Mouse (Mus musculus): ENCODE results near the gene Thap8.

Gene Thap8

GRCm38 (mm10) chr7:30286701-30287410, 7.0 kb downstream of the Thap8 start:
- in situ Hi-C loops (cut with MboI, MseI), result no loop called here

GRCm38 (mm10) chr7:30288046-30288445, 8.2 kb downstream of the Thap8 start:
- in situ Hi-C loops (cut with MboI, MseI), result no loop called here

DNA sequence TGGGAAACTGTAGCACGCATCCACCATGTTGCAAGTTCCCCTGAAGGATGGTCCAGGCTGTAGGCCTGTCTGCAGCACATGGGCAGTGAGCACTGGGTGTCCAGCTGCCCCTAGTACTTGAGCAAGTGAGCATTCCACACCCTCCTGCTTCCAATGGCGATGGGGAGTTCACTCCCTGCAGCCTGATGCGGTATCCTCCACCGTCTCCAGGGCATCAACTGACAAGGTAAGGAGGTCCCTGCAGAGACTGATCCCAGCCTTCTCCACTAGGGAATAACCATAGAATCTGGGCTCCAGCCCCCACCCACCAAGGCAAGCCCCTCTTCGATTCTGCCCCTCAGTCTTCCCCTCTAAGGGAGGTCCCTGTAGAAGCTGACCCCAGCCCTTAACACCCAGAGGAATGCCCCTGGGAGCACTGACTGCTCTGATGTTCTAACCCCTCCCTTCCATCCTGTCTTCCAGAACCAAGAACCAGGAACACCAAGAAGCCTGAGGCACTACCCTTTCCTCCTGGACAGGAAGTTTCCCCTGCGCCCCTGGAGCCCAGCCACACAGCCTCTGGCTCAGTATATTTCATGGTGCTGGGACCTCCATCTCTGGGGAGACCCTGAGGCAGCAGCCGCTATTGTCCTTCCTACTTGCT, 9.3 kb downstream of the Thap8 start:
- in situ Hi-C loops (cut with MboI, MseI), result no loop called here

DNA sequence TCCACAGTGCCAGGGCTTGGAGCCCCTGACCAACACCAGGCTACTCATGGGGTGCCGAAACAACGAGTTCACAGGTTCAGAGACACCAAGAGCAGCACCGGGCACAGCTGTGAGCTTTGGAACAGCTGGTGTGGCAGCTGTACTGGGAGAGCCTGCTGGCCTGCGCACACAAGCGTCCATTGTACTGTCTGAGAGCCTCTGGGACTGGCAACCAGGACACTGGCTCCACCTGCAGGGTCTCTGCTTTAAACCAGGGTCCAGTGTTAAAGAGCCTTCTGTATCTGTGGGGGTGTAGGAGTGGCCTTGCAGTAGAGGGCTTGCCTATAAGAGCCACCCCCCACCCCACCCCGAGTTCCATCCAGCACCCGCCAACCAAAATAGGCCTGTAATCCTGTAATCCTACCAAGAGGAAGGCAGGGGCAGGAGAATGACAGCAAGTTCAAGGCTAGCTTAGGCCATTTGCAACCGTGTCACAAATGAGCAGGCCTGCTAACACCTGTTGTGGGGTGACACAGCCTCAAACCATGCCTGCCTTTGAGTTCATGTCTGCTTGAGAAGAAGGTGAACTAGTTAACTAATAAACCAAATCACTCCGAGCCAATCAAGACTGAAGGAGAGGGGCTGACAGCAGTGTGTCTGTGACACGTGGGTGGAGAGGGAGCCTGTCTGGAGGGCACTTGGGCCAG, 10.0 kb downstream of the Thap8 start:
- in situ Hi-C loops (cut with MboI, MseI), result no loop called here

DNA sequence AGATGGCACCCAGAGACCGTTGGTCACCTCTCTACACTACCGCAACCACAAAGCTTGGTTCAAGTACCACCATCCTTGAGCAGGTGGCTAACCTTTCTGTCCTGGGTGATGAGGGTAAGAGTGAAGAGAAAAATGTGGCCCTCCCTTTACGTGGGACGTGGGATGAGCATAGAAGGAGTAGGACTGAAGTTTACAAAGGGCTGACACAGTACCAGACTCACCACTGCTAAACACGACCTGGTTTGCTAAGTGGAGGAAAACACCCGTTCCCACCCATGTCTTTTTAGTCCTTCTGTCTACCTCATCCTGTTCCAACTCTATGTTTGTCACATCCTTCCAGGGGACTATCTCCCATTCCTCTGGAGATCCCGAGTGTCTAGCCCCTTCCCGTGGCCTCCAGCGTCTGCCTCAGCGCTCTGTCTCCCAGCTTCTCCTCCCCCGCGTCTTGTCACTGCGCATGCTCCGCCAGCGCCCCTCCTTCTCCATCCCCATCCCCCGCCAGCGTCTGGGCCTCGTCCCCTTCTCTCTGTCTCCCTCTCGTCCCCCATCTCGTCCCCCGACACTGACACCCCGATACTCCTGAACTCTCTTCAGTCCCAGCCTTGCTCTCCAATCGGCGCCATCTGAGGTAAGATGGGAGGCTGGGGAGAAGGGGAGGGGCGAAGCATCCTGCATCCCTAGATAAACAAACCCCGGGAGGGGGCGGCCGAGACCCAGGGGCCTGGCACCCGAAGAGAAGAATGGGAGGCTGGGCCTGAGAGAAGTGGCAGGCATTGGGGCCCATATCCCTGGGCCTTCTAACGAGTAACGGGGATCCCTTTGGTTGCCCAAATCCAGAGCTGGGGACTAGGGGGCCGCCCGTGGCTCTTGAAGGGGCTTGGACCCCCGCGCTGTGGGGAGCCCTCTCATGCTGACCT, 11.6 kb downstream of the Thap8 start, which contains the start of gene Clip3:
Gene Clip3, plus strand, starts transcription at position 514 of the 917 bp plus-strand sequence.
- in situ Hi-C loops (cut with MboI, MseI), result no loop called here

GRCm38 (mm10) chr7:30293795-30294194, 13.9 kb downstream of the Thap8 start:
- in situ Hi-C loops (cut with MboI, MseI), result no loop called here

GRCm38 (mm10) chr7:30294296-30294695, 14.4 kb downstream of the Thap8 start:
- in situ Hi-C loops (cut with MboI, MseI), result no loop called here

- in situ Hi-C loops (cut with MboI, MseI), result no loop called here
Measured at GRCm38 (mm10) chr7:30295103-30295502, 15.2 kb downstream of the Thap8 start.

GRCm38 (mm10) chr7:30296816-30297215, 16.9 kb downstream of the Thap8 start:
- in situ Hi-C loops (cut with MboI, MseI), result no loop called here

- in situ Hi-C loops (cut with MboI, MseI), result no loop called here
Measured at GRCm38 (mm10) chr7:30297266-30297665, 17.4 kb downstream of the Thap8 start.

GRCm38 (mm10) chr7:30300914-30301313, 21.0 kb downstream of the Thap8 start:
- in situ Hi-C loops (cut with MboI, MseI), result no loop called here

DNA sequence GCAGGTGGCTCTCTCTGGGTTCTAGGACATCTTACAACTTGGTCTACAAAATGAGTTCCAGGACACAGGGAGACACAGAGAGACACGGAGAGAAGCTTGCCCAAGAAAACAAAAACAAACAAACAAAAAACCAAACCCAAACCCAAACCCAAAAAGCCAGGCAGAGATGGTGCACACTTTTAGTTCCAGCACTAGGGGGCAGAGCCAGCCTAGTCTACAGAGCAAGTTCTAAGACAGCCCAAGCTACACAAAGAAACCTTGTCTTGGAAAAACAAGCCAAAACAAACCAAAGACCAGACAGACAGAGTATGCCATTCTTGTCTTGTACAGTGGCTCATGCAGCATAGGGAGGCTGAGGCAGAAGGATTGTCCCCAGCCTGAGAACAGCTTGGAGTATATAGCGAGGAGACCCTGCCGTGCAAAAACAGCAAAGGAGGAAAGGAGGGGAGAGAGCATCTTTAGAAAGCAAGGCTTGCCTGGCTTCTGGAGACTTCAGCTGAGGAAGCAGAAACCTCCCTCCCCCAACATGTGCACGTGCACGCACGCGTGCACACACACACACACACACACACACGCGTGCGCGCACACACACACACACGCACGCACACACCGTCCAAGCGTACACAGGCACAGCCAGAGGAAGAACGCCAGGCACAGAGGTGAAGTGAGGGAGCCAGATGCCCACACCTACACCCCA, 26.3 kb downstream of the Thap8 start:
- in situ Hi-C loops (cut with MboI, MseI), result no loop called here

GRCm38 (mm10) chr7:30308076-30309005, 28.4 kb downstream of the Thap8 start, which contains the start of gene Alkbh6:
Alkbh6 (plus strand) TSS chr7:30308717.
- in situ Hi-C loops (cut with MboI, MseI), result no loop called here

GRCm38 (mm10) chr7:30309395-30310129, 29.7 kb downstream of the Thap8 start:
- in situ Hi-C loops (cut with MboI, MseI), result no loop called here

GRCm38 (mm10) chr7:30310136-30310535, 30.2 kb downstream of the Thap8 start:
- in situ Hi-C loops (cut with MboI, MseI), result no loop called here

GRCm38 (mm10) chr7:30313666-30314320, 33.9 kb downstream of the Thap8 start:
- in situ Hi-C loops (cut with MboI, MseI), result no loop called here

DNA sequence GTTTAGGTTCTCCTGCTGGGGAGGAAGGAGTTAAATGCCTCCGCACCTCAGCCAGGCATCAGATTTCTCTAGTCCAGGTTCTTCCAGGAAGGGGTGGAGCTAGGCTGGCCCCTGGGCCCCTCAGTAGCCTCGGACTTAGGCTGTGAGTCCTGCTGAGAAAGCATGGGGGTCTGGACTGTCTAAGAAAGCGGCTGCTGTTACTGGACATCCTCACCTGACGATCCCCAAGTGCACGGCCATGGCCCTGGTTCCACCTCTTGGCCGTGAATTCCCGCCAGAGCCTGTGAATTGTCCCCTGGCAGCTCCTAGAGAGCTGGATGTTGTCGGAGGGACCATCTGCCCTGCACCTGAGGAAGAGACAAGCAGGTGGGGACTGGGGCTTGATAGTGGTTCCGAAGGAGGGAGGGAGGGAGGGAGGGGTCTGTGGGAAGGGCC, 34.8 kb downstream of the Thap8 start, which contains the start of gene Syne4:
Gene Syne4, plus strand, starts transcription at position 87 of the 435 bp plus-strand sequence.
- in situ Hi-C loops (cut with MboI, MseI), result no loop called here

All from T-helper 1 cell (primary cell).